In genomic region chr6:147706741-147707140, GRCm38 (mm10) we compare ENCODE assay signal across 27 mouse cellular contexts.
"Had no signal": no experiment of that assay in that cellular context is flagged by ENCODE, and none has a peak within 500 bp of the region (broad histone marks: within the 10 kb centered on the region; RNA-seq: fewer than 3 reads in every experiment).

No protein-coding gene starts in this region.

- H3K36me3 ChIP-seq: heart, embryonic 13.5 days; heart, embryonic 15.5 days; hindbrain, embryonic 10.5 days; hindbrain, embryonic 12.5 days; intestine, embryonic 15.5 days; limb, embryonic 10.5 days; limb, embryonic 12.5 days; liver, embryonic 13.5 days had no signal

- H3K27me3 ChIP-seq: heart, embryonic 13.5 days; heart, embryonic 15.5 days; hindbrain, embryonic 12.5 days; intestine, embryonic 15.5 days; limb, embryonic 12.5 days; liver, embryonic 13.5 days had no signal

- H3K4me2 ChIP-seq: heart, embryonic 11.5 days; heart, embryonic 13.5 days; heart, embryonic 15.5 days; hindbrain, embryonic 12.5 days; hindbrain, embryonic 14.5 days; intestine, embryonic 15.5 days; limb, embryonic 12.5 days; liver, embryonic 11.5 days; liver, embryonic 13.5 days had no signal

- DNase-seq: gastrocnemius, adult 2 months; gastrocnemius, postnatal 10 days; gastrocnemius, postnatal 25 days; heart, adult 2 months; heart, postnatal 4 days; kidney, adult 18-20 months; kidney, adult 8-10 months; kidney, postnatal 10 days; kidney, postnatal 25 days; kidney, postnatal 4 days; liver; liver, embryonic 13.5 days had no signal

- H3K27ac ChIP-seq: gastrocnemius, adult 2 months; heart, adult 2 months; heart, embryonic 13.5 days; heart, embryonic 15.5 days; hindbrain, embryonic 10.5 days; hindbrain, embryonic 12.5 days; hindbrain, embryonic 14.5 days; intestine, embryonic 15.5 days; layer of hippocampus, adult 2 months; left cerebral cortex, adult 2 months; limb, embryonic 10.5 days; limb, embryonic 12.5 days; liver, embryonic 13.5 days had no signal

- H3K9me3 ChIP-seq: heart, embryonic 13.5 days; heart, embryonic 15.5 days; hindbrain, embryonic 10.5 days; hindbrain, embryonic 12.5 days; intestine, embryonic 15.5 days; limb, embryonic 10.5 days; limb, embryonic 12.5 days; liver, embryonic 13.5 days had no signal

- H3K4me3 ChIP-seq: gastrocnemius, adult 2 months; heart, adult 2 months; heart, embryonic 13.5 days; heart, embryonic 15.5 days; hindbrain, embryonic 10.5 days; hindbrain, embryonic 12.5 days; intestine, embryonic 15.5 days; layer of hippocampus, adult 2 months; left cerebral cortex, adult 2 months; limb, embryonic 10.5 days; limb, embryonic 12.5 days; liver, embryonic 13.5 days had no signal

- ATAC-seq: hindbrain, embryonic 16.5 days; inflammation-experienced regulatory T-cells, adult 6 months; intestine, embryonic 15.5 days; intestine, postnatal 0 days had no signal

- H3K4me1 ChIP-seq: heart, embryonic 15.5 days; hindbrain, embryonic 10.5 days; hindbrain, embryonic 12.5 days; intestine, embryonic 15.5 days; liver, embryonic 13.5 days had no signal

- H3K9ac ChIP-seq: heart, embryonic 13.5 days; heart, embryonic 15.5 days; hindbrain, embryonic 12.5 days; hindbrain, embryonic 14.5 days; intestine, embryonic 15.5 days; limb, embryonic 12.5 days; liver, embryonic 13.5 days had no signal
